Mouse (Mus musculus) forebrain, embryonic 13.5 days (tissue): Measurements from ENCODE around the gene Bnip1. TPM values are rescaled to one million over a fixed set of nuclear protein-coding genes. Genes with fewer than 3 reads are reported as not detected.

ENCODE experiments used
- polyA plus RNA-seq: library from polyadenylated mRNA; unstranded; fragments of >200 nt; fragmentation: Nextera tagmentation; extraction: Ambion mirVana; gene quantifications from 2 replicates; pipeline ENCODE4 v1.2.1, GENCODE M21; 2015

Bnip1 gene
- polyA plus RNA-seq, 1 experiment from 2014 or later = 50.6 TPM

Other genes starting within 250 kb of the Bnip1 start
- gene Ergic1, start 219.6 kb upstream of the Bnip1 start, polyA plus RNA-seq = 95.9 and 109 TPM in 2 replicates
- gene Dusp1, start 218.9 kb upstream of the Bnip1 start, polyA plus RNA-seq = 39.4 and 40.2 TPM in 2 replicates
- 139 and 144 TPM in 2 replicates for gene Atp6v0e, start 117.8 kb upstream of the Bnip1 start, polyA plus RNA-seq
- gene Crebrf, start 65.4 kb upstream of the Bnip1 start, polyA plus RNA-seq = 11.1 and 13.8 TPM in 2 replicates
- gene Nkx2-5, start 63.9 kb downstream of the Bnip1 start, polyA plus RNA-seq = 0.53 TPM in 1 of 2 replicates, not detected in the other
- 8.9 and 9.2 TPM in 2 replicates for gene Kifc5b, start 136.0 kb downstream of the Bnip1 start, polyA plus RNA-seq
- 8.8 and 9.5 TPM in 2 replicates for gene Phf1, start 152.0 kb downstream of the Bnip1 start, polyA plus RNA-seq
- 171 and 172 TPM in 2 replicates for gene Cuta, start 158.5 kb downstream of the Bnip1 start, polyA plus RNA-seq
- gene Syngap1, start 160.2 kb downstream of the Bnip1 start, polyA plus RNA-seq = 5.9 TPM in 2 replicates
- 17.4 and 17.7 TPM in 2 replicates for gene Zbtb9, start 192.1 kb downstream of the Bnip1 start, polyA plus RNA-seq
- gene Bak1, start 247.9 kb downstream of the Bnip1 start, polyA plus RNA-seq = 1.9 and 2.6 TPM in 2 replicates